Mouse (Mus musculus) midbrain, embryonic 10.5 days (tissue): ENCODE measurements around the gene Gripap1. TPM values are rescaled to one million over a fixed set of nuclear protein-coding genes. Genes with fewer than 3 reads are reported as not detected.
"Not testable (repeated sequence)": the region's sequence is repeated elsewhere in the genome, so short reads cannot be mapped to it uniquely, and the experiment has no call there.

ENCODE experiments used
- DNase-seq: peaks from one replicate; pipeline ENCODE4 v3.0.0-alpha.2; 2017; ENCODE audit warnings: low spot score
- H3K27ac ChIP-seq: fragments of 300-500 bp; sonication (generic); replicated peaks from 2 replicates; pipeline ENCODE4 v1.5.1; 2016; ENCODE audit warnings: mild to moderate bottlenecking
- H3K27me3 ChIP-seq: fragments of 300-500 bp; sonication (generic); 2 replicates; pipeline ENCODE4 v1.6.1; 2016; ENCODE audit warnings: low read depth, mild to moderate bottlenecking; ENCODE audit not compliant: poor library complexity, severe bottlenecking
- H3K36me3 ChIP-seq: fragments of 300-500 bp; sonication (generic); 2 replicates; pipeline ENCODE4 v1.6.1; 2016; ENCODE audit warnings: mild to moderate bottlenecking, moderate library complexity
- H3K4me1 ChIP-seq: fragments of 300-500 bp; sonication (generic); 2 replicates; pipeline ENCODE4 v1.6.1; 2016
- H3K4me3 ChIP-seq: fragments of 300-500 bp; sonication (generic); 2 replicates; pipeline ENCODE4 v1.5.1; 2016; ENCODE audit warnings: mild to moderate bottlenecking, moderate library complexity
- H3K9me3 ChIP-seq: fragments of 300-500 bp; sonication (generic); replicated peaks from 2 replicates; pipeline ENCODE4 v1.6.1; 2016; ENCODE audit warnings: mild to moderate bottlenecking
- WGBS: fragments of 180-500 bp; shearing (Covaris S2); methylation state at CpG from one replicate; pipeline ENCODE4 v1.1.7; 2016; 5-methylcytosine and 5-hydroxymethylcytosine counted together
- polyA plus RNA-seq: library from polyadenylated mRNA; unstranded; fragments of >200 nt; fragmentation: Nextera tagmentation; extraction: Ambion mirVana; gene quantifications from 2 replicates; pipeline ENCODE4 v1.2.1, GENCODE M21; 2016

The Gripap1 gene
- polyA plus RNA-seq: 47.3 and 58.8 TPM in 2 replicates

DNA sequence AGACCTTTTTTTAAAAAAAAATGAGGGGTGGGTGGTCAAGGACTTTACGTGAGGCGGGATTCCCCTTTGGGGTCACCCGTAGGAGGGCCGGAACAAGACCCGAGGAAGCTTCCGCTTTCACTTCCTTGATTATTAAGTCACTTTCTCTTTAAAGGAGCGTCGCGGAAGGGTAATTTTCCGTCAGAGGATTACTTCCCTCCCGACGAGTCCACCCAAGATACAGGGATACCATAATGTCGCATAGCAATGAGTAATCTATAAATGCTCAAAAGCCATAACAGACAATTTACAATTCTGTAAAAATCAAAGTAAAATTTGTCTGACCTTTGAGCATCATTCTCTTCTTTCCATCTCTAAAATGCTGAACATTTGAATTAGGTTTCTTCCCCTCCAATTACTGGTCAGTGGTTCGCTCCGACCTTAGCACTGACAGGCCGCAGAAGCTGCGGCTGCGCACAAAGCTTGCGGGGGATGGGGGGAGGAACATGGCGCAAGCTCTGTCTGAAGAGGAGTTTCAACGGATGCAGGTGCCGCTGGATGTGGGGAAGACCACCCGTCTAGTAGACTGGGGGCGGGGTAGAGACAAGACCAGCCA lies at the start of gene Gripap1:
Gene Gripap1, plus strand, starts transcription at position 224 of the 595 bp plus-strand sequence.
- H3K27me3 ChIP-seq: no peaks in the 10 kb centered on the region
- H3K9me3 ChIP-seq: no peaks in the 10 kb centered on the region
- WGBS: 16% methylated on average over 24 of the region's 24 CpGs
- no peaks in the 10 kb centered on the region for H3K36me3 ChIP-seq
- H3K4me1 ChIP-seq: peaks cover 5% of the 10 kb centered on the region
- peak within 1 kb of the TSS; percentile 62 for H3K4me3 ChIP-seq
- peak; percentile 66 for DNase-seq
- H3K27ac ChIP-seq: peak within 1 kb of the TSS; percentile 87

DNA sequence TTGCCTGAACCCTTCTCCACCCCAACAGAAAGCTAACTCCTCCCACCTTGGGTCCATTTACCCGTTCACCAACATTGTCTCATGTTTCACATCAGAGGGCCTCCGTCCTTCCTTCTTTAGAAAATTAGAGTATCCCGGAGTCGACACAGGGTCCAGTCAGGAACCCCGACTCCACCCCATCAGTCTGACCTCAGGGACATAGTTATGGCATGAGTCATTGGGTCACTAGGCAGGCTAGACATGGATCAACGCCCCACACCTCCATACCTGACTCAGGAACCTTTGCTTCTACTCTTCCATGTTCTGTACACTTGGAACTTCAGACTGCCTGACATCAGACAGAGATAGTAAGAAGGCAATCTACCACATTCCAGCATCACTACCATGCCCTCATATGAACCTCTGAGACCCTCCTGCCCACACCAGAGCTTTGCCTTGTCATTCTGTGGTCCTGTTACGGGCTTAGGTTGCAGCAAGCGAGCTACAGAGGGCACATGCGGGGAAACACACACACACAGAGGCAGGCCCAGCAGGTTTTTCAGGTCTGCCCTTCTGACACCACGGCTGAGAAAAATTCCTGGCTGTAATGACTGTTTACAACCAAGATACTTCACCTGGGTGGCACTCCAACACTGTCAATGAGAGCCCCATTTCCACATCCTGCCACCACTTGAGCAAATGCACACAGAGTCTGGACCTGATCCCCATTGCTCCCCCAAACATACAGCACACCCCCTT lies 49.3 kb upstream of the Gripap1 start:
- Histone ChIP-seq H3K4me3 (no peak overlapping the region), H3K27me3 (no peaks in the 10 kb centered on the region), H3K4me1 (no peaks in the 10 kb centered on the region), H3K9me3 (peaks cover 6% of the 10 kb centered on the region; the same call in 1 of the 2 replicates), H3K36me3 (peaks cover 19% of the 10 kb centered on the region; the same call in 1 of the 2 replicates), H3K27ac (no peak overlapping the region)
- no peak for DNase-seq
- 76% methylated on average over 10 of the region's 10 CpGs for WGBS

DNA sequence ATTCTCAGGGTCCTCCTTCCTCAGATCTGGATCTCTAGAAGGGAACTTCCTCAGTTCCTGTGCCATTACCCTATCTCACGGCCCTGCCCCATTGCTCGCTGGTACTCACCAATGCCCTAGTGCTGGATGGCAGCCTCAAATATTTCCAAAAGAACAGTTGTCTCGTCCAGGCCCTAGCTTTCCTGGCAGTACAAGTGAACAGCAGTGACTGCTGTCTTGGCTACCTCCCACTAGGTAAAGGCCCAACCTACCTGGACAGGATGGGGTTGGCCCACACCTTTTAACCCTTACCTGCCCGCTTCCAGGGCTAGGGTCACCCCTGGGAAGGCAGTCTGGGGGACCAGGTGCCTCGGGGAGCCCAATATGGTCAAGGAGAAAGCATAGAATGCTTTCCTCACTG lies 48.5 kb upstream of the Gripap1 start:
- peaks cover 15% of the 10 kb centered on the region; the same call in 1 of the 2 replicates for H3K36me3 ChIP-seq
- no peak for DNase-seq
- H3K27me3 ChIP-seq: no peaks in the 10 kb centered on the region
- peaks cover 6% of the 10 kb centered on the region; the same call in 1 of the 2 replicates for H3K9me3 ChIP-seq
- 73% methylated on average over 5 of the region's 5 CpGs for WGBS
- no peak overlapping the region for H3K4me3 ChIP-seq
- no peak overlapping the region for H3K27ac ChIP-seq
- H3K4me1 ChIP-seq: no peaks in the 10 kb centered on the region

DNA sequence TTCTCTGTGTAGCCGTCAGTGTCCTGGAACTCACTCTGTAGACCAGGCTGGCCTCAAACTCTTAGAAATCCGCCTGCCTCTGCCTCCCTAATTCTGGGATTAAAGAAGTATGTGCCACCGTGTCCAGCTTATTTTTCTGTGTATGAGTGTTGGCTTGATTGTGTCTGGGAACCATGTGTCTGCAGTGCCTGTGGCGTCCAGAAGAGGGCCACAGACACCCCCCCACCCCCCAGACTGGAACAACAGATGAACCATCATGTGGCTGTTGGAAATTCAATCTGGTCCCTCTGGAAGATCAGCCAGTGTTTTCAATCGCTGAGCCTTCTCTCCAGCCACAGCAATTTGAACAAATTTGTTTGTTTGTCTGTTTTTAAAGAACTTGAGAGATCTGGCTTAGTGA lies 46.1 kb upstream of the Gripap1 start:
- H3K36me3 ChIP-seq: no peaks in the 10 kb centered on the region
- no peaks in the 10 kb centered on the region for H3K4me1 ChIP-seq
- H3K27me3 ChIP-seq: no peaks in the 10 kb centered on the region
- 61% methylated on average over 5 of the region's 5 CpGs for WGBS
- H3K4me3 ChIP-seq: no peak overlapping the region
- DNase-seq: no peak
- H3K27ac ChIP-seq: no peak overlapping the region
- peaks cover 6% of the 10 kb centered on the region; the same call in 1 of the 2 replicates for H3K9me3 ChIP-seq

DNA sequence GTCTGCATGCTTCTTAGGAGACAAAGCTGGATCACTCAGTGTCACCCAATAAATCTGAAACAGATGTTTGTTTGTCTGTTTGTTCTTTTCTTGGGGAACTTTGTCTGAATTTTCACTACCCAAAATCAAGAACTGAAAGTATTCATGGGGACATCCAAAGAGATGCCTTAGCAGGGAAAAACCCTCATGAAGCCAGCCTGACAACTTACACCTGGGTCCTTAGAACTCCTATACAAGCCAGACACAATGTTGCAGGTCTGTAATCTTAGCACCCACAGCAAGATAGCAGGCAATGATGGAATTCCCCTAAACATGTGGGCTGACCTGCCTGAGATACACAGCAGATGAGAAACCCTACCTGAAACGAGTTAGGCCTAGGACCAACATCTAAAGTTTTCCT lies 44.6 kb upstream of the Gripap1 start:
- H3K36me3 ChIP-seq: no peaks in the 10 kb centered on the region
- H3K27me3 ChIP-seq: no peaks in the 10 kb centered on the region
- WGBS: 61% methylated on average over 1 of the region's 1 CpGs
- no peak for DNase-seq
- no peak overlapping the region for H3K27ac ChIP-seq
- H3K4me1 ChIP-seq: peaks cover 4% of the 10 kb centered on the region; the same call in 1 of the 2 replicates
- H3K9me3 ChIP-seq: peaks cover 3% of the 10 kb centered on the region; the same call in 1 of the 2 replicates
- no peak overlapping the region for H3K4me3 ChIP-seq

DNA sequence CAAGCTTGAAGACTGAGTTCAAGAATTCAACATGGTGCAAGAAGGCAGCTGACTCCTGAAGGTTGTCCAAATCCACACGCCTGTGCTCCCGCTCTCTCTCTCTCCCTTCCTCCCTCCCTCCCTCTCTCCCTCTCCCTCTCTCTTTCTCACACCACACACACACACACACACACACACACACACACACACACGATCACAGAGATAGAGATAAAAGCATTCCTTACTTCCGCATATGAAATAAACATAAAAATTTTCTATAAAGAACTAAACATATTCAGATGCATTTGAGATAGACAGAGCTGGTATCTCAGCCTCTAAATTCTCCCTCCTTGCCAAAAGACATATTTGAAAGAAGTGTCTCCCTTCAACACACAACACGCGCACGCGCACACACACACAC lies 44.1 kb upstream of the Gripap1 start:
- no peaks in the 10 kb centered on the region for H3K36me3 ChIP-seq
- WGBS: 95% methylated on average over 8 of the region's 8 CpGs
- no peak overlapping the region for H3K27ac ChIP-seq
- H3K27me3 ChIP-seq: no peaks in the 10 kb centered on the region
- peaks cover under 1% of the 10 kb centered on the region; the same call in 1 of the 2 replicates for H3K9me3 ChIP-seq
- no peak for DNase-seq
- H3K4me1 ChIP-seq: peaks cover 8% of the 10 kb centered on the region; the same call in 1 of the 2 replicates
- no peak overlapping the region for H3K4me3 ChIP-seq

DNA sequence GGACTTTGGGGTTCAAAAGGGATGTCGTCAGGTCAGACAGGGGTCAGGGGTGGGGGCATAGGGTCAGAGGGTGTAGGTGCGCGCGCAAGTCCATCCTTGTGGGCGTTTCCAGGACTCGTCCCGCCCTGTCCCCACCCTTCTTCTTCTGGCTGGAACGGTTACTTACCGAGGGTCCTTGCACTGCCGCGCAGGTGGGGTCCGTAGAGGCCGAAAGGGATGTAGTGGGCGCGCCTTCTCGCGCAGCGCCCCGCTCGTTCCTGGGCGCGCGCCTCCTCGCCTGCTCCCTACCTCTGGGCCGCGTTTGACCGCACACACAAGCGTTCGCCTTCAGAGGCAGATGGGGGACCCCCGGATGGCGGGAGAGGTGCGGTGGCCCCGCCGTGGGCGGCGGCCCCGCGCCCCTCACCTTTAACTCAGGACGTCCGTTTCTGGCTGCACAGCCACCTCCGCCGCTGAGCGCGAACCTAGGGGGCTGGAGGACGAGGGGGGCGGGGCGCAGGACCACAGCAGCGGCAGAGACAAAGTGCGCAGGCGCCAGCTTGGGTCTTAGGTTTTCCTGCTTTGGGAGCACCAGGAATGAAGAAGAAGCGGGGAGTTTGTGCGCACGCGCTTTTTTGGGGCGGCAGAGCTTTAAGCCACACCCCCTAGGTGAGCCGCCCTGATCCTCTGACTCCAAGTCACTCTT lies 39.0 kb upstream of the Gripap1 start, which contains the start of gene Ccdc120:
Gene Ccdc120, minus strand, starts transcription at position 474 of the 685 bp plus-strand sequence.
- no peaks in the 10 kb centered on the region for H3K27me3 ChIP-seq
- WGBS: 21% methylated on average over 55 of the region's 56 CpGs
- peak; percentile 77 for DNase-seq
- peak within 1 kb of the TSS; percentile 73 for H3K4me3 ChIP-seq
- H3K4me1 ChIP-seq: peaks cover 8% of the 10 kb centered on the region; the same call in 1 of the 2 replicates
- H3K27ac ChIP-seq: peak within 1 kb of the TSS; percentile 86
- no peaks in the 10 kb centered on the region for H3K36me3 ChIP-seq
- 0 out of 2 replicates have a peak, but pooled peaks cover 5% of the 10 kb centered on the region for H3K9me3 ChIP-seq

DNA sequence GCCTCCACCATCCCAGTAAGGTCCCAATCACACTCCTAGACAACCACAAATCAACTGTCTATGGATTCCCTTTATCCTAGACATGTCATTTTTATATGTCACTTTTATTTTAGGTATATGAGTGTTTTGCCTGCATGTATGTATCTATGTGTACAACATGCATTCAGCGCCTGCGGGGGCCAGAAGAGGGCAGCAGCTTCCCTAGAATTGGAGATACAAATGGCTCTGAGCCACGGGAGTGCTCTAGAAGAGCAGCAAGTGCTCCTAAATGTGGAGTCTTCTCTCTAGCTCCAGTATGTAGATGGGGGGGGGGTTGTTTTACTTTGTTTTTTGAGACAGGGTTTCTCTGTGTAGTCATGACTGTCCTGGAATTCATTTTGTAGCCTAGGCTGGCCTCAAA lies 35.9 kb upstream of the Gripap1 start:
- WGBS: 11% methylated on average over 3 of the region's 3 CpGs
- H3K9me3 ChIP-seq, H3K36me3 ChIP-seq, H3K27ac ChIP-seq, DNase-seq, H3K4me1 ChIP-seq, H3K4me3 ChIP-seq, H3K27me3 ChIP-seq: not testable (repeated sequence)

DNA sequence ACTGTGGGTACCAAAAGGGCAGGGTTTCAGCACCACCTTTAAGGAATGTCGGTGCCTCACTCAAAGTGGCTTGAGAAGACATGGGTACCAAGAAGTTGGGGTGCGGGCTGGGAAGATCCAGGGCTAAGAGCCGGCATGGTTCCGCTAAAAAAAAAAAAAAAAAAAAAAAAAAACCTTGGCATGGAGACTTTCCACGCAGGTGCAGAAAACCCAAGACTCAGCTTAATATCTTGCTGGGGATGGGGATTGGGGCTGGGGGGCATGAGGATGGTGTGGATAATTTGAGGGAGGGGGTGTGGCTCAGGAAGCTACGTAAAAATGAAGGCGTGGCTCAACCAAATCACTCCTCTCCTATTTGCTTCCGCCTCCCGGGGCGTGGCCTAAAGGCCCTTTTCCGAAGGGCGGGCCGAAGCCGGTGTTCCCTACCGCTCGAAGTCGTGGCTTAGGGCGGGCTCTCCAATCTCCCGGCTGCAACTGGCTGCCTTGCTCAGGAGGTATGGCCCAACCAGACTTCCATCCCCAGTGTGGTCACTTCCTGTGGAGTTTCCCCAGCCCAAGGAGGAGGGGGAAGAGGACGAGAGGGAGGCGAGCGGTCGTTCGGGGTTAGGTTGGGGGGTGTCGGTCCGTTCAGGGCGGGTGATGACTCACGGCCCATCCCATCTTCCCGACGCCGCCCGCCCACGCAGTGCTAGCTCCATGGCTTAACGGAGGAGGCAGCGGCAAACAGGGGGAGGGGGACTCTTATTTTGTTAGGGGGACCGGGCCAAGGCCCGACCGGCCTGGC lies 27.2 kb upstream of the Gripap1 start, which contains the start of gene Tfe3:
Gene Tfe3, plus strand, starts transcription at position 424 of the 784 bp plus-strand sequence.
- peak; percentile 89 for DNase-seq
- WGBS: 20% methylated on average over 36 of the region's 38 CpGs
- Histone ChIP-seq H3K4me3 (peak within 1 kb of the TSS; percentile 75), H3K9me3 (peaks cover 22% of the 10 kb centered on the region), H3K27ac (peak within 1 kb of the TSS; percentile 86), H3K4me1 (peaks cover 28% of the 10 kb centered on the region), H3K36me3 (peaks cover 15% of the 10 kb centered on the region), H3K27me3 (no peaks in the 10 kb centered on the region)

DNA sequence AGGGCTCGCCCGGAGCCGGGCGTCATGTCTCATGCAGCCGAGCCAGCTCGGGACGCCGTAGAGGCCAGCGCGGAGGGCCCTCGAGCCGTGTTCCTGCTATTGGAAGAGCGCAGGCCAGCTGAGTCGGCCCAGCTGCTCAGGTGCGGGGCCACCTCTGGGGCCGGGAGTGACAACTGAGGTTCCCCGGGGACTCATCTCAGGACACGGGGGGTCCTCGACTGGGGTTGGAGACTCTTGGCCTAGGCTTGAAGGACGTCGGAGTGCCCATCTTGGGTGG lies 26.7 kb upstream of the Gripap1 start:
- H3K27me3 ChIP-seq: no peaks in the 10 kb centered on the region
- H3K4me3 ChIP-seq: peak overlapping the region; percentile 75
- WGBS: 22% methylated on average over 21 of the region's 21 CpGs
- peaks cover 20% of the 10 kb centered on the region for H3K36me3 ChIP-seq
- H3K4me1 ChIP-seq: peaks cover 28% of the 10 kb centered on the region
- peak overlapping the region; percentile 86 for H3K27ac ChIP-seq
- H3K9me3 ChIP-seq: peaks cover 22% of the 10 kb centered on the region
- no peak for DNase-seq

DNA sequence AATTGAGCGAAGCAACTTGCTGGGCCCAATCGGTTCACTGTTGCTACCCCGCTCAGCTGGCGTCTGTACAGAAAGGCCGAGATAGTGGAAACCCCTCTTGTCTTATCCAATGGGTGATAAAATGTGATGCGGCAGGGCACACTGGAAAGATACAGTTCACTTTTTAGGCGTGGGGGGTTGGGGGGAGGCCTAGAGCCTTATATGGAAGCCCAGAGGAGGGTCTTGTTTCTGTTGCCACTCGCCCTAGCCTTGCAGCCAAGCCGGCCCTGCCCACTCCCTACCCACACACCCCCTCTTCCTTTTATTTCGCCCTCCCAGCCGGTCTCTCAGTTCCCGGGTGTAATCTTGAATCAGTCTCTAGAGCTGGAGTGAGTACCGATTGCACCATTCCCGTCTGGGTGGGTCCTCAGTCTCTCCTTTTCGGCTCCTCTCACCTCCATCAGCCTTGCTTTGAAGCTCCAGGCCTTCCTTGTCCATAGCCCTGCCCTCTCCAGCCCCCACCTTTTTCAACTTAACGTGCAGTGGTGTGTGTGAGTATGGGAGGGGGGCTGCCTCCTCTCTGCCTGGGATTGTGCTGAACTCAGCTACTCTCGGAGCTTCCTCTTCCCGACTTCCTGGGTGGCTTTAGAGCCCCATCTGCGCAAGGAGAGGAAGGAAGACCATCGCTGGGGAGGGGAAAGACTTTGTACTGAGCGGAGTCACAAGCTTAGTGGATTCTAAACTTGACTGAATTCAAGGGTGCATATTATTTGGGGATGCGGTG lies 25.8 kb upstream of the Gripap1 start:
- Histone ChIP-seq H3K27ac (peak overlapping the region; percentile 86), H3K27me3 (no peaks in the 10 kb centered on the region), H3K36me3 (peaks cover 30% of the 10 kb centered on the region), H3K4me3 (peak overlapping the region; percentile 75), H3K4me1 (peaks cover 28% of the 10 kb centered on the region), H3K9me3 (peaks cover 22% of the 10 kb centered on the region)
- peak; percentile 45 for DNase-seq
- WGBS: 9% methylated on average over 22 of the region's 22 CpGs
